Mouse (Mus musculus): ENCODE measurements around the gene Aspscr1. TPM values are rescaled to one million over a fixed set of nuclear protein-coding genes. Genes with fewer than 3 reads are reported as not detected.
"Not testable (repeated sequence)": the region's sequence is repeated elsewhere in the genome, so short reads cannot be mapped to it uniquely, and the experiment has no call there.

Gene Aspscr1
- total RNA-seq, 2 experiments from 2014 or later: 34.8 to 39.8 TPM

- no peak for DNase-seq
Observed at GRCm38 (mm10) chr11:120641869-120642268, 30.9 kb upstream of the Aspscr1 start.

- no peak for DNase-seq
Observed at GRCm38 (mm10) chr11:120642939-120643600, 29.7 kb upstream of the Aspscr1 start.

DNA sequence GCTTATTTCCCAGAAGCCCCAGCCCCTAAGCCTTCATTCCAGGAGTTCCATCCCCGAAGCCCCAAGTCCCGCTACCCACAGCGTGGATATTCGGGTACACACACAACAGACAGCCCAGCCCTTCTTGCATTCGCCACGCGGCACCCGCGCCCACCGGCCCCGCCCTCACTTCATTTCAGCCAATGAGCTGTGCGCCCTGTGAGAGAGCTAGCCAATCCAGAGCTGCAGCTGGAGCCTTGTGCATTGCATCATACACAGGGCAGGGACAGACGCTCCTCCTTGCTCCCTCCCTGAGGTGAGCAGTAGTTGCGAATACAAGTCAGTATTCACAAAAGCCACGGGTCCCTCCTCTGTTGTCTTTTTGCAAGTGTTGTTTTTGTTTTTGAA is 29.2 kb upstream of the Aspscr1 start, which contains the start of gene Pycr1:
TSS of gene Pycr1 (minus strand) at position 169 of the 387 bp plus-strand sequence.
- DNase-seq: peak; percentile 93

GRCm38 (mm10) chr11:120647047-120647830 is 25.5 kb upstream of the Aspscr1 start:
- no peak for DNase-seq

DNA sequence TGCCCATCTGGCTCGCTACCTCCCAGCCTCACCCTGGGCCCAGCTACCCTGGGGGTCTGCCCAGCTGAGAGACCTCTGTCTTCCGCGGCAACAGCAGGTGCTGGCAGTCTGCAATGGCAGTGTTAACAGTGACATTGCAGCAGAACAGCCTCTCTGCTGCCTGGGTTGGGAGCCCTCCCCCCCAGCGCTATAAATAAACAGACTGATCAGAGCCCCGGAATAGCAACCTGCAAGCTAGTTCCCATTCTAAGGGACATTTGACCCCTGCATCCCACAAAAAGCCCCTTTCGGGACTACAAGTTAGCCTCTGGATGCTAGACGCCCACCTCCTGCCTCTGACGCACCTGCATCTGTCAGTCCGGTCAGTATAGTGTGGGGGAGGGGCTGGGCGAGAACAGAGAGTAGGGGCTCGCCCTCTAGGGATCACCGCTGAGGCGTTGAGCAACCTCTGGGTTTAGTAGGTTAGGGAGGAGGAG is 24.7 kb upstream of the Aspscr1 start, which contains the start of gene Myadml2:
TSS of gene Myadml2 (minus strand) at position 158 of the 476 bp plus-strand sequence.
- no peak for DNase-seq

DNA sequence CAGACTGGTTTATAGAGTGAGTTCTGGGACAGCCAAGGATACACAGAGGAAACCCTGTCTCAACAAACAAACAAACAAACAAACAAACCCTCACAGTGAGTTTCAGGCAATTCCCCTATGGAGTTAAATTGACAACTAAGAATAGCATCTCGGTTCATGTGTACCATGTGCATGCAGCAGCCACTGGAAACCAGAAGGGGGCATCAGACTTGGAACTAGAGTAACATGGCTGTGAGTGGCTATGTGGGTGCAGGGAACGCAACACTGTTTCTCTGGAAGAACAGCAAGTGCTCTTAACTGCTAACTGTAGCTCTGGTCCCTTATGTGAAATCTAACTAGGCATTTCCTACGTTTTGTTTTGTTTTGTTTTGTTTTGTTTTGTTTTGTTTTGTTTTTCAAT is 20.9 kb upstream of the Aspscr1 start:
- no peak for DNase-seq

- DNase-seq: no peak
Observed at GRCm38 (mm10) chr11:120654741-120655140, 18.0 kb upstream of the Aspscr1 start.

- no peak for DNase-seq
Observed at GRCm38 (mm10) chr11:120657301-120657700, 15.5 kb upstream of the Aspscr1 start.

DNA sequence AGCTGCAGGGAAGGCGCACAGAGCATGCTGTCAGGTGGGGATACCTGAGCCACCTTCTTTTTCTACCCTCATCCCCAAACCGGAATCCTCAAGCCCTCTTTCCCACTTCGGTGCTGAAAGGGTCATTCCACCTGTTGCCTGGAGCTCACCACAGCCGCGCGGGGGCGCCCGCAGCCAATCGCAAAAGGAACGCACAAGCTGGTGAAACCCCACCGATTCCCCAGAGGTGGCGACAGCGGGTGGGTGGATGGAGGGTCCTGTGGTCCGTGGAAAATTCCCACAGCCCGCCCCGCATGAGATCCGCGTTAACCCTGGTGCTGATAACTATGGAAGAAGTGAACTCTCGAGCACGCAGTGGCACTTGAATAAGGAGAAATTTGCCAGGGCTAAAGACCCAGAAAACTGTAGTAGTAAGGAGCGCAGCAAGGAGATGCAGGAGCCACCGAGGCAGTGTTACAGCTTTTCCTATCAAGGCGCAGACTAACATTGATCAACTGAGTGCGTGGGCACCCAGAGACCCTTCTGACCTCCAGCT is 13.8 kb upstream of the Aspscr1 start:
- DNase-seq: peak; percentile 84

- no peak for DNase-seq
Observed at GRCm38 (mm10) chr11:120659509-120660300, 13.1 kb upstream of the Aspscr1 start.

DNA sequence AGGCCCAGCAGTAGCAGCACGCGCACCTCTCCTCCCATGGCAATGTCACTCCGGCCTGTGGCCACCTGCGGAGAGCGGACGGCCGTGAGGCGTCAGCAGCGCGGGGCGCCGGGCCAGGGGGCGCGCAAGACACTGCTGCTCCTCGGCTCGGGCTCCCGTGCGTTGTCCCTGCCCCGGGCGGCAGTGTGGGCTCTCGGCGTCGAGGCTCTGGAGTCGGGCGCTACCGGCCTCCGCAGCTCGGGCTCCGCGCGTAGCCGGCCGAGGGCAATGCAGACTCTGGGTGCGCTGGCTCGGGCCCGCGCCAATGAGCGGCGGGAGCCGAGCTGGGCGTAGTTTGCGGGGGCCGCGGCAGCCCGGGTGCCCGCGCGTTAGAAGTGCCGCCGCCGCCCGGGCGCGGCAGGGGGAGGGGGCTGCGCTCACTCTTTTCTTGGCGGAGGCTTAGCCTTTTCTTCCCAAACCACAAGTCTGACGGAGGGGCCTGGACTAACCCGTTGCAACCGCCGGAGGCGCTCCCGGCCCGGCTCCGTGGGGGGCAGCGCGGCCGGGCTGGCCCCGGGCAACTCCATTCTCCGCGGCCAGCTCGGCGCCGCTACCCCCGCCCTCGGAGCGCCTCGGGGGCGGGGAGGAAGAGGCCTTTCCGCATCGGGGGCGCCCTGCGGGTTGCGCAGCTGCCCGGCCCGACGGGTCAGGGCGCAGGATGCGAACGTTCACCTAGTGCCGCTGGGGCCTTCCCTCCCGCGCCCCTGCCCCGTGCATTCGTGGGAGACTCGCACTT is 12.3 kb upstream of the Aspscr1 start:
- DNase-seq: peak; percentile 57

DNA sequence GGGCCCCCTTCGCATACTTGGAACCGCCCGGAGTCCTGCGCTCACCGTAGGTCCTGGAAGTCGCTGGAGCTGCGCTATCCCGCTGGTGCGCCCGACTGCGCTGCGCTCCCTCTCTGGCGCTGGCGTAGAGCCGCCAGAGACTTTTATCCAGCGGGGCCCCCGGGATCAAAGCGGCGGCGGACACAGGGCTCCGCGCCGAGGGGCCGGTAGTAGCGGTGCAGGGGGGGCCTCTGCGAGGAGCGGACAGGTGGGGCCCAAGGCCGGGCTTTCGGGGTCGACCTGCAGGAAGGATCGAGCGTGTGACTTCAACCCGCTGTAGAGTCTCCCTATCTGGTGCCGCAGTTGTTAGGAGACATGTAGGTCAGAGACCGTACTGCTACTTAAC is 11.7 kb upstream of the Aspscr1 start, which contains the start of gene Notum:
TSS of gene Notum (minus strand) at position 100 of the 385 bp plus-strand sequence.
- DNase-seq: no peak

- DNase-seq: no peak
Observed at GRCm38 (mm10) chr11:120662759-120663158, 10.0 kb upstream of the Aspscr1 start.

- no peak for DNase-seq
Observed at GRCm38 (mm10) chr11:120663714-120664113, 9.1 kb upstream of the Aspscr1 start.

GRCm38 (mm10) chr11:120665406-120665805 is 7.4 kb upstream of the Aspscr1 start:
- DNase-seq: no peak

- no peak for DNase-seq
Observed at GRCm38 (mm10) chr11:120666617-120667016, 6.2 kb upstream of the Aspscr1 start.

GRCm38 (mm10) chr11:120673594-120674122 is 885 bp downstream of the Aspscr1 start:
- no peak for DNase-seq

- not testable (repeated sequence) for DNase-seq
Observed at GRCm38 (mm10) chr11:120675875-120676274, 3.1 kb downstream of the Aspscr1 start.

GRCm38 (mm10) chr11:120676951-120677350 is 4.2 kb downstream of the Aspscr1 start:
- DNase-seq: no peak

- DNase-seq: no peak
Observed at GRCm38 (mm10) chr11:120679909-120680308, 7.1 kb downstream of the Aspscr1 start.

GRCm38 (mm10) chr11:120682683-120683082 is 9.9 kb downstream of the Aspscr1 start:
- no peak for DNase-seq

Measured in gastrocnemius, postnatal 10 days (tissue).